Mouse (Mus musculus) left cerebral cortex, adult 2 months (tissue): ENCODE measurements at regions not wholly inside any gene's neighbourhood (a gene's known extent, or its start where the extent isn't known, plus 50 kb on each side); places are given as distances from the start of the nearest gene placed in this dataset.
A peak's percentile ranks its signal among the peaks of the same experiment; 100 is the strongest.

Source experiments
- DNase-seq, 2 experiments: peaks; one replicate each; pipeline ENCODE4 v3.0.0; 2021 to 2022; ENCODE audit warnings: low spot score in 2 of 2, mixed read lengths in 1 of 2; ENCODE audit errors: extremely low spot score in 1 of 2
- H3K27ac ChIP-seq: fragments of 200-600 bp; 2 replicates; pipeline ENCODE4 v1.8.1; 2022
- H3K4me3 ChIP-seq: fragments of 200-600 bp; 2 replicates; pipeline ENCODE4 v1.8.1; 2022
- CTCF ChIP-seq: fragments of 200-600 bp; IDR thresholded peaks from 2 replicates; pipeline ENCODE4 v1.8.1; 2022; ENCODE audit warnings: antibody characterized with exemption, mild to moderate bottlenecking, moderate library complexity
- intact Hi-C: fragments of 180-260 bp; cut with DNase I; formaldehyde crosslinking; loops from one replicate; pipeline ENCODE4 v1.15.1; 2025

DNA sequence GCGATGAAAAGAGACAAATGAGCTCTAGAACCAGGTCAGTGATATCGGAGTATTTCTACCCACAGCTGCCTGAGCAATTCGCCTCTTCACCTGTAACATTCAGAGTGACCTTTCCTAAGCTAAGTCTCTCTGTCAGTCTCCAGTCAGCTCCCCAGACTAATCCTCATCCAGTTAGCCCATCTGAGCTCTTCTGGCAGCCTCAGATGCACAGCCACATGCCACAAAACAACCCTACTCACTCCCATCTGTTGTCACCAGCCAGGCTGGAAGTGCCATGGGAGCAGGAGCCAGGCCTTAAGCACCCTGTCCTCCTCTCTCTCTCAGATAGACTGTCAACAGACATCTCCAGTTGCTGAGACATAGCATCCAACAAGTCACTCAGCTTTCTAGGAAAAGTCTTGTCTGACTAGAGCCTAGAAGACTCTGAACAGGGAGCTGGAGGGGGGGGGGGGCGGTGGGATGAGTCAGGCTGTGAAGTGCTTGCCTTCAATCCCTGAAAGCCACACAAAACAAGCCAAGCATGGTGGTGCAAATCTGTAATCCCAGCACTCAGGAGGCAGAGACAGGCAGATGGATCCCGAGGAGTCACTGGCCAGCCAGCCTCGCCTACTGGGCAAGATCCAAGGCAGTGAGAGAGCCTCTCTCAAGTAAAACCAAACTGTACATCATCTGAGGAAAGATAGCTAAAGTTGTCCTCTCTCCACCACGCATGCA, 225.6 kb downstream of the Mycn start:
- H3K4me3 ChIP-seq: no peak overlapping the region
- peak overlapping the region; percentile 40 for H3K27ac ChIP-seq
- peak in 1 of 2 experiments; percentile 34 for DNase-seq
- TF ChIP-seq CTCF: no peak
- intact Hi-C loops: loop anchor here (5.0 to 10.0 kb wide), 2 partner anchors 221 to 499 kb away; no protein-coding TSS in a partner anchor

DNA sequence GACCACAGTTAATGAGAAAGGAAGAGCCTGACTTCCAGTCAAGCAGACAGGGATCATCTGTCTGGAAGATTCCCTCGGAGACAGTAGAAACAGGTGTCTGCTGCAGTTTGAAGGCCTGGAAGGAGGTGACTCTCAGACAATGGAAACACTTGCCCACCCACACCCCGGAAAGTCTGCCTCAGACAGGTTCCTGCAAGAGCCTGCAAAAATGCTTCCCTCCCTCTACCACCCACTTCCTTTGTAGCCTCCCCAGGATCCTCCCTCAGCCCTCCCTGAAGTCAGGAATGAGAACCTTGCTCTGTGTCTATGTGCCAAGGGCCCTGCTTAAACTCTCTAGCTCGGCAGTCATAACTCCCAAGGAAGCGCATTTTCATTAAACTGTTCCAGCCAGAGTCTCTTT, 226.2 kb downstream of the Mycn start:
- peak in 1 of 2 experiments; percentile 23 for DNase-seq
- intact Hi-C loops: loop anchor here (5.0 to 10.0 kb wide), 2 partner anchors 222 to 499 kb away; no protein-coding TSS in a partner anchor
- TF ChIP-seq CTCF: no peak
- no peak overlapping the region for H3K4me3 ChIP-seq
- H3K27ac ChIP-seq: peak overlapping the region; percentile 40

DNA sequence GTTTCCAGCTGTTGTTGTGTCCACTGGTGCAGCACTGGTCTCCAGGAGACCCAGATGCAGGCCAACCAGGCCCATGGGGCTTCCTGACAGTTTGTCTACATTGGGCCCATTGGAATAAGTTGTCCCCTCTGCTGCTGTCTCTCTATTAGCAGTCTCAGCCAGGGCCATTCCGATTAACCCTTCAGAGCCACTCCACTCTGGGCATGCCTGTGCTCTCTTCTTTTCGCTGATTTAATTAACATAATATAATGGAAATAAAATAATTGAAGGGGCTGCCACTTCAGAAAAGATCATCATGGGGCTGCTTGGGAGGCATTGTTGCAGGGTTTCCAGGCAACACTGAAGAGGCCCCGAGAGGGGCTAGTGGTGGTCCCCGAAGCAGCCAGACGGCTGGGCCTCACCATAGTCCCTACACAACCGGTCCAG, 231.5 kb downstream of the Mycn start:
- no peak for TF ChIP-seq CTCF
- intact Hi-C loops: loop anchor here (10.0 kb wide), 1 partner anchor 505 kb away; no protein-coding TSS in a partner anchor
- no peak overlapping the region for H3K4me3 ChIP-seq
- no peak for DNase-seq
- no peak overlapping the region for H3K27ac ChIP-seq

DNA sequence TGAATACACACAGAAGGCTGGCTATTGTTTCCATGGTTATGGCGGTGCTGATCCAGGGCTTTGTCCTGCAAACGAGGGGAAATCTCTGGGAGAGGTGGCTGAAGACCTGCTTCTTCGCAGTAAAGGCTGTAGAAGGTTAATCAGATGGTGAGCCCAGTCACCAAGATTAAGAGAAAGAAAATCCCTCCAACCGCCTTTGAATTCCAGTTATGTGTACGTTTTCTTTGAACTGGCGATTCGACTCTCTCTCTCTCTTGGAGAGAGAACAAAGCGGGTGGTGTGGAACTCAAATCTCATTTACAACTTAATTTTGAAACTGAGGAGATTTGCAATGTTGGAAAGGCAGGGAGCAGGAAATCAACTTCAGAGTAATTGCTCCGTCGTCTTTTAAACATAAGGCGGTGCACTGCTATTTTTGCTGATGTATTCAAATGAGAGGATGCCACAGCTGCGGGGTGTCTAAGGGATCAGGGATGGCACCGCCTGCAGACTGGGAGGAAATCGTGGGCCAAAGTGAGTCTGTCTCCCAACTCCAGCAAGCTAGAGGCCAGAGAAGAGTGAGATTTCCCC, 232.7 kb downstream of the Mycn start:
- no peak for TF ChIP-seq CTCF
- intact Hi-C loops: no loop called here
- peak in 1 of 2 experiments; percentile 19 for DNase-seq
- Histone ChIP-seq H3K27ac (no peak overlapping the region), H3K4me3 (no peak overlapping the region)

DNA sequence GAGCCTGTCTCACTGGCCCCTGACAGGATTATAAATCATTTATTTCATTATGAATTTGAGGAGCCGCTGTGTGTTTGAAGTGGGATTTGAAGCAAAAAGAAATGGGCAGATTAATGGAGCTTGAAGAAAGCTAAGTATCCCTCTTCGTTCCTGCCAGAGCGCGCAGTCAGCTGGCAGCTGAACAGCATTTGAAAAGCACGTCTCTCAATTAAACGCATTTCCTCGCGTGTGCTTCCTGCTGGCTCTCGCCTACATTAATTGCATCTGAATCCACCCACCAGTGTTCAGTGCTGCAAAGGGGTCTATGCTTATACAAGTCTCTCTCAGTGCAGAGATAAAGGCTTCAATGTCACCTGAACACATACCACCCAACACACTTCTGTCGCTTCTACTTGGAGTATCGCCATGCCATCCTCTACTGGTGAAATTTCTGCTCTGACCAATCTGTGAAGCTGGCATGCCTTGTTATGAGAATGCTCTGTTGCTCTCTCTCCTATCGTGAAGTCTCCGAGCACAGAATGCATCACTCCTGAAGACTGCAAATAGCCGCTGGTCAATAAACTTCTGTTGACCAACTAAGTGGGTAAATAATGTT, 235.3 kb downstream of the Mycn start:
- DNase-seq: no peak
- Histone ChIP-seq H3K4me3 (no peak overlapping the region), H3K27ac (no peak overlapping the region)
- no peak for TF ChIP-seq CTCF
- intact Hi-C loops: no loop called here

DNA sequence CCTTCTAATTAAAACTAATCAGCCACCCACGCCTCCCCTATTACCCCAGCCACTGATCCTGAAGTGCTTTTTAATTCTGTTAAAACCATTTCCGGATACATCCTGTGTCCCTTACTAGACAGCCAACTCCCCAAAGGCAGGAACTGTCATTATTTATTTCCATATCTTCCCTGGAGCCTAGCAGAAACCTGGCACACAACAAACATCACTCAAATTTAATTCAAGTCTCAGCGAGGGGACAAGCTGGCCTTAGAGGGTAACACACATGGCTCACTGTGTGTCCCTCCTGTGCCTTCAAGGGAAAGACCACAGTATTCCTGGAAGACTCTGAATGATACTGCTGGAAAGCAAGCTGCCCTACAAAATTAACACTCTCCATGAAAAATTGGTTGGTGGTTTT, 240.0 kb downstream of the Mycn start:
- no peak for TF ChIP-seq CTCF
- no peak for DNase-seq
- intact Hi-C loops: no loop called here
- no peak overlapping the region for H3K27ac ChIP-seq
- no peak overlapping the region for H3K4me3 ChIP-seq

DNA sequence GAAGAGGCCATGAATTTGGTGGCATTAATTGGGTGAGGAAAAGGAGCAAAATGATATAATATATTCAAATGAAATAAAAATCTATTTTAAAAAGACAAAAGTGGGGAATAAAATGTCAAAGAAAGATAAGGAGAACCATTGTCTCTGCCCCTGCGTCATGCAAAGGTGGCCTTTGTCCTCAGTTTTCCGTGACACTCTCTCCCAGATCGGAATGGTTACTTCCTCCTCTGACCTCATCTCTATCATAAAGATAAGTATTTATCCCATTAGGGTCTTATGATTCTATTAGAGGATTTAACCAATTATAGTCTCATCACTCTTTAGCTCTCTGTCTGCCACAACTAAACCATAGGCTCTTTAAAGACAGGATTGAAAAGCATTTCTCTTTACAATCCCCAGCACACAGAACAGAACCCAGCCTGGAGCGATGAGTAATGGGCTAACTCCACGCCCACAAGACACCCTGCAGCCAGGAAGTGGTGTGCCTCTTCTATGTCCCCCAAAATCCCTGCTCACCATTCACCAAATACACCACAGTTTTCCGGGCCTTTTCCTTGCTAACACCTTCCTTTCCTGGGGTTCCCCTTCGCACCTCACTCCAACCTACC, 240.6 kb downstream of the Mycn start:
- no peak for DNase-seq
- no peak overlapping the region for H3K4me3 ChIP-seq
- TF ChIP-seq CTCF: no peak
- no peak overlapping the region for H3K27ac ChIP-seq
- intact Hi-C loops: no loop called here

DNA sequence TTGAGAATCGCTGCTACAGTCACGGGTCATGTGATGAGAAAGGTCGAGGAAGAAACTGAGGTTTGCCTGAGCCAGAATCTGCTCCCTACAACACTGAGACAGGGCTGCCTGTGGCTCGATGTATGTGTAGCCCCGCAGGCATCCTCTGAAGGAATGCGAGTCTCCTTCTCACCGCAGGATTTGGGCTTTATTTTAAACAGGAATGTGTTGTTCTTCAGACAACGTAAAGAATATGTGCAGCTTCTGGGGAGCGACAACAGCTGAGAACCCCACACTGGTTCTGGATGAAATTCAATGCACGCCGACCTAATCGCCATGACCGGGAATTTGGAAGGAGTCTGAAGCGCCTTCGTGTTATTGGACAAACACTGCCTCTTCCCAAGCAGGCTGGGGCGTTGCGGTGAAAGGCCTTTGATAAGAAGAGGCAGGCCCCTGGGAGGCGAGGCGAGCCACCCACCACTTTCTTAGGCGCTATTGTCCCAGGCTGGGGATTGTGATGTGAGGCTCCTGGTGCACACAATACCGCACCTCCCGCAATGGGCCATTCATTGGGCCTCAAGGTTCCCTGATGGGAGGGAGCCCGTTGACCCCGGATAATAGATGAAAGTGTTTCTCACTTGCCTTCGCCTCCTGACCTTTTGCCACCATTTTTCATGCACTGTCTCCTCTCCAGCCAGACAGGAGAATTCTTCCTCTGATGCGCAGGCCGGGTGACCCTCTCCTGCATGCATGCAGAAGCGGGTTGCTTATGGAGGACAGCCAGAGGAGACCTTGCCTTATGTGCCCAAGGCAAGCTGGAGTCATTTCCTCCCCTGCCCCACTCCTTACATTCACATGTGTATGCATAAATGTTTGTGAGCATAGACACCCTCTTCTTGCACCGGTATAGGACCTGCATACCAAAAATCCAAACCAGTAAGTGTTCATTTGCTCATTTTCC, 247.6 kb downstream of the Mycn start:
- Histone ChIP-seq H3K4me3 (no peak overlapping the region), H3K27ac (no peak overlapping the region)
- intact Hi-C loops: no loop called here
- TF ChIP-seq CTCF: no peak
- DNase-seq: no peak

DNA sequence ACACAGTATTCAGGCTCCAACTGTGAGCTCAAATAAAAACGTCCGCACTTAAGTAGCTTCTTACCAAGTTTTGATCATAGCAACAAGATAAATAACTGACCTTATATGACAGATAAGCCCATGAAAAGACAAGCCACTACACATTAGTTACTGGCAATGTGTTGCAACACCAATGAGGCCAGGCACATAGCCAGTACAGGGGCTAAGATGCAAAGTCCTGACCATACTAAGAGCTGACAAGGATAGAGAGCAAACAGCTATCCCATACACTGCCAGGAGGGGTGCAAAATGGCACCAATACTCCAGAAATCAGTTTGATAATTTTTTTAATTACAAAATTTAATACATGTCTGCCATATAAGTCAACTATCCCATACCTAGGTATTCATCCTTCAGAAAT, 254.3 kb downstream of the Mycn start:
- DNase-seq: no peak
- no peak for TF ChIP-seq CTCF
- intact Hi-C loops: loop anchor here (10.0 kb wide), 1 partner anchor 527 kb away; no protein-coding TSS in a partner anchor
- H3K4me3 ChIP-seq: no peak overlapping the region
- H3K27ac ChIP-seq: no peak overlapping the region

DNA sequence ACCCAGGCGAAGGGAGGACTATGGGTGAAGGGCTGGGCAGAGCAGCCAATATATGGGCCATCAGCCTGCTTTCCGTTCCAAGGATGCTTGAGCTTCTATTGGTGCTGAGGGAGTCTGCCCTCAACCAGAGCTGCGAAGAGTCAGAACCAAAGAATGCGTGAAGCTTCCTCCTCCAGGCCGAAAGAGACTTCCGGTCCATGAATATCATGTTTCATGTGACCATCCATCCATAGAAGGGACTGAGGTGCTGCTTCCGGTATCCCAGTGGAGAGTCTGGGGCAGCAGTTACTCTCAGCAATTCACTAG, 256.5 kb downstream of the Mycn start:
- Histone ChIP-seq H3K4me3 (no peak overlapping the region), H3K27ac (no peak overlapping the region)
- intact Hi-C loops: loop anchor here (10.0 kb wide), 1 partner anchor 530 kb away; no protein-coding TSS in a partner anchor
- DNase-seq: no peak
- TF ChIP-seq CTCF: no peak

DNA sequence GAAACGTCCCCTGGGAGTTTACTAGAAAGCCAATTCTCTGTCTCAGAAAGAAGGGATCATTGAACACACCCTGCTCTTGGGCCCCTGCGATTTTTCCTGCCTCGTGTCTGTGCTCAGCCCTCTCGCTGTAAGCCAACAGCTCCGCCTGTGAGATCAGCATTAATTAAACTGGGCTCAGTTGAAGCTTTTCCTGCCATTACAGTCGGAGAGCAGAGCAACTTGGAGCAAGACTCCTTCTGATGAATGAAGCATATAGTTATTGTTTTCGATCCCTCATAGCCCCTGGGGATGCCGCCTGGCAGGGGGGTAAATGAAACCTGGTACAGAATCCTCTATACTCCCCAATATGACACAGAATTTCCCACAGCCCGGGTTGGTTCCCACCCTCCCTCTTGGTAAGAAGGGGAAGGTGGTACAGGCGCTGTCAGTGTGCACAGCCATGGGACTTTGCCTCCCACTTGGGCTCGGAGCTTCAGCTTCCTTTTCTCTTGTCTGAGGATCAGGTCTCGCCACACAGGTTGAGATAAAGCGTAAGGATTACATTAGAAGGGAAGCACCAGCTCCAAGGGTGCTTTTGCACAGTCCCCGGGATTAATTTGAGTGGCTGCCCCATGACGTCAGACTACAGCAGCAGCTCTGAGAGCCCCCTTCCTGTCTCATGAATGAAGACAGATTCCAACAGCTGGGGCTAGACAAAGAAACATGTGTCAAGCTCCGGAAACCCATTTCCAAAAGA, 257.1 kb downstream of the Mycn start:
- no peak for DNase-seq
- Histone ChIP-seq H3K27ac (no peak overlapping the region), H3K4me3 (no peak overlapping the region)
- intact Hi-C loops: loop anchor here (10.0 kb wide), 1 partner anchor 530 kb away; no protein-coding TSS in a partner anchor
- no peak for TF ChIP-seq CTCF
